Mouse (Mus musculus) ES-Bruce4 (cell line): ENCODE results near the gene Lmod1. TPM values are rescaled to one million over a fixed set of nuclear protein-coding genes. Genes with fewer than 3 reads are reported as not detected.
A peak's percentile ranks its signal among the peaks of the same experiment; 100 is the strongest.
"Not testable (repeated sequence)": the region's sequence is repeated elsewhere in the genome, so short reads cannot be mapped to it uniquely, and the experiment has no call there.

Source experiments
- H3K27ac ChIP-seq: 2 replicates; pipeline ENCODE4 v1.5.1; 2012; ENCODE audit warnings: low read length, inconsistent platforms; ENCODE audit not compliant: insufficient read depth
- H3K27me3 ChIP-seq: 2 replicates; pipeline ENCODE4 v1.6.1; 2012; ENCODE audit warnings: mild to moderate bottlenecking, low read length, inconsistent platforms; ENCODE audit not compliant: control insufficient read depth, poor library complexity, insufficient read depth, severe bottlenecking
- H3K36me3 ChIP-seq: 2 replicates; pipeline ENCODE4 v1.6.1; 2012; ENCODE audit warnings: inconsistent platforms, mild to moderate bottlenecking, low read length, moderate library complexity; ENCODE audit not compliant: control insufficient read depth, poor library complexity, insufficient read depth, severe bottlenecking
- H3K4me1 ChIP-seq: one replicate; pipeline ENCODE4 v1.8.1; 2011; ENCODE audit warnings: low read length; ENCODE audit not compliant: control insufficient read depth, insufficient read depth
- H3K4me3 ChIP-seq: 2 replicates; pipeline ENCODE4 v1.5.1; 2011; ENCODE audit warnings: low read depth, mild to moderate bottlenecking, low read length
- H3K9ac ChIP-seq: 2 replicates; pipeline ENCODE4 v1.6.1; 2012; ENCODE audit warnings: low read depth, mild to moderate bottlenecking, inconsistent platforms; ENCODE audit not compliant: poor library complexity, severe bottlenecking
- H3K9me3 ChIP-seq: replicated peaks from 2 replicates; pipeline ENCODE4 v1.6.1; 2012; ENCODE audit warnings: mild to moderate bottlenecking, low read length, inconsistent platforms; ENCODE audit not compliant: control insufficient read depth, poor library complexity, insufficient read depth, severe bottlenecking
- CTCF ChIP-seq: IDR thresholded peaks from one replicate; pipeline ENCODE4 v1.8.1; 2011; ENCODE audit warnings: low read depth, low read length
- EP300 ChIP-seq: IDR thresholded peaks from 2 replicates; pipeline ENCODE4 v1.6.1; 2011; ENCODE audit warnings: low read depth, low read length; ENCODE audit not compliant: insufficient read depth
- POLR2A ChIP-seq: IDR thresholded peaks from one replicate; pipeline ENCODE4 v1.8.1; 2011; ENCODE audit warnings: low read length; ENCODE audit not compliant: insufficient read depth
- polyA plus RNA-seq: library from polyadenylated mRNA; stranded (reverse); fragments of >200 nt; gene quantifications from 2 replicates; pipeline ENCODE4 v1.2.4, GENCODE M21; 2011; ENCODE audit warnings: low read depth; ENCODE audit not compliant: missing spikeins, insufficient read depth, insufficient read length

Gene Lmod1
- polyA plus RNA-seq, 1 experiment = 2.5 TPM

GRCm38 (mm10) chr1:135381560-135381959, 57.0 kb downstream of the Lmod1 start:
- H3K27me3 ChIP-seq, H3K4me1 ChIP-seq, H3K9me3 ChIP-seq, H3K9ac ChIP-seq, H3K4me3 ChIP-seq, H3K27ac ChIP-seq: not testable (repeated sequence)
- H3K36me3 ChIP-seq = peaks cover 21% of the 10 kb centered on the region
- TF ChIP-seq CTCF = peak; percentile 43

- no peak for TF ChIP-seq CTCF
- no peak for TF ChIP-seq EP300
- TF ChIP-seq POLR2A = no peak
- H3K36me3 ChIP-seq = peaks cover 45% of the 10 kb centered on the region
- no peaks in the 10 kb centered on the region for H3K4me1 ChIP-seq
- H3K9ac ChIP-seq = no peak overlapping the region
- no peaks in the 10 kb centered on the region for H3K27me3 ChIP-seq
- no peak overlapping the region for H3K4me3 ChIP-seq
- H3K9me3 ChIP-seq = no peaks in the 10 kb centered on the region
- no peak overlapping the region for H3K27ac ChIP-seq
These were observed 59.6 kb downstream of the Lmod1 start for GRCm38 (mm10) chr1:135384171-135384570.

- no peak overlapping the region for H3K9ac ChIP-seq
- no peaks in the 10 kb centered on the region for H3K4me1 ChIP-seq
- H3K36me3 ChIP-seq = peaks cover 51% of the 10 kb centered on the region
- no peak overlapping the region for H3K27ac ChIP-seq
- no peaks in the 10 kb centered on the region for H3K9me3 ChIP-seq
- no peak overlapping the region for H3K4me3 ChIP-seq
- H3K27me3 ChIP-seq = no peaks in the 10 kb centered on the region
- TF ChIP-seq POLR2A (no peak), CTCF (no peak), EP300 (no peak)
These were observed 60.6 kb downstream of the Lmod1 start for GRCm38 (mm10) chr1:135385161-135385560.

GRCm38 (mm10) chr1:135399466-135399865, 74.9 kb downstream of the Lmod1 start:
- Histone ChIP-seq H3K4me3 (no peak overlapping the region), H3K4me1 (no peaks in the 10 kb centered on the region), H3K27me3 (no peaks in the 10 kb centered on the region), H3K27ac (no peak overlapping the region), H3K9ac (no peak overlapping the region), H3K36me3 (peaks cover 62% of the 10 kb centered on the region), H3K9me3 (no peaks in the 10 kb centered on the region)
- TF ChIP-seq CTCF = no peak
- TF ChIP-seq EP300 = no peak
- TF ChIP-seq POLR2A = no peak

- peaks cover 80% of the 10 kb centered on the region for H3K36me3 ChIP-seq
- H3K9me3 ChIP-seq = no peaks in the 10 kb centered on the region
- H3K9ac ChIP-seq = no peak overlapping the region
- H3K4me1 ChIP-seq = no peaks in the 10 kb centered on the region
- no peak overlapping the region for H3K4me3 ChIP-seq
- no peak overlapping the region for H3K27ac ChIP-seq
- no peaks in the 10 kb centered on the region for H3K27me3 ChIP-seq
- TF ChIP-seq POLR2A = no peak
These were observed 77.0 kb downstream of the Lmod1 start for GRCm38 (mm10) chr1:135401452-135402110.

GRCm38 (mm10) chr1:135405356-135405755, 80.7 kb downstream of the Lmod1 start:
- Histone ChIP-seq H3K9ac (no peak overlapping the region), H3K36me3 (peaks cover 84% of the 10 kb centered on the region), H3K27me3 (no peaks in the 10 kb centered on the region), H3K27ac (no peak overlapping the region; the same call in 1 of the 2 replicates), H3K4me3 (no peak overlapping the region), H3K9me3 (no peaks in the 10 kb centered on the region), H3K4me1 (no peaks in the 10 kb centered on the region)
- TF ChIP-seq EP300 (no peak), POLR2A (no peak), CTCF (no peak)
